Mouse (Mus musculus) myocyte (in vitro differentiated cells): ENCODE measurements at regions not wholly inside any gene's neighbourhood (a gene's known extent, or its start where the extent isn't known, plus 50 kb on each side); places are given as distances from the start of the nearest gene placed in this dataset.
A peak's percentile ranks its signal among the peaks of the same experiment; 100 is the strongest.

ENCODE experiments used
- H3K27me3 ChIP-seq: one replicate; pipeline ENCODE4 v1.6.1; 2011; ENCODE audit not compliant: control insufficient read depth, insufficient read depth, insufficient read length
- H3K36me3 ChIP-seq: one replicate; pipeline ENCODE4 v1.6.1; 2011; ENCODE audit not compliant: control insufficient read depth, insufficient read depth
- H3K4me2 ChIP-seq: one replicate; pipeline ENCODE4 v1.6.1; 2011; ENCODE audit warnings: low read depth, control low read depth
- H3K4me3 ChIP-seq: one replicate; pipeline ENCODE4 v1.5.1; 2011; ENCODE audit warnings: mild to moderate bottlenecking, control low read depth, moderate library complexity
- H3K79me2 ChIP-seq: one replicate; pipeline ENCODE4 v1.6.1; 2011; ENCODE audit not compliant: control insufficient read depth, insufficient read depth
- H3ac ChIP-seq: one replicate; pipeline ENCODE4 v1.6.1; 2011; ENCODE audit not compliant: control insufficient read depth, insufficient read length
- CEBPB ChIP-seq: IDR thresholded peaks from 2 replicates; pipeline ENCODE4 v1.6.1; 2011; ENCODE audit warnings: mild to moderate bottlenecking, moderate library complexity; ENCODE audit not compliant: poor library complexity, insufficient read depth, severe bottlenecking
- E2F4 ChIP-seq: IDR thresholded peaks from one replicate; pipeline ENCODE4 v1.6.1; 2011; ENCODE audit warnings: mild to moderate bottlenecking, control low read depth, moderate library complexity; ENCODE audit not compliant: insufficient read depth
- MAX ChIP-seq: IDR thresholded peaks from one replicate; pipeline ENCODE4 v1.6.1; 2011; ENCODE audit warnings: low read depth, mild to moderate bottlenecking, control low read depth
- MYOD1 ChIP-seq, 3 experiments: IDR thresholded peaks; one replicate each; pipeline ENCODE4 v1.6.1; 2011; ENCODE audit warnings: control low read depth in 2 of 3, low read depth in 2 of 3, mild to moderate bottlenecking in 2 of 3, moderate library complexity in 1 of 3; ENCODE audit not compliant: insufficient read length in 2 of 3, control insufficient read depth in 1 of 3
- MYOG ChIP-seq, 3 experiments: IDR thresholded peaks; one replicate each; pipeline ENCODE4 v1.6.1; 2011; ENCODE audit warnings: control low read depth in 2 of 3, low read depth in 2 of 3, mild to moderate bottlenecking in 2 of 3; ENCODE audit not compliant: insufficient read length in 2 of 3, control insufficient read depth in 1 of 3, insufficient read depth in 1 of 3
- POLR2A ChIP-seq: IDR thresholded peaks from one replicate; pipeline ENCODE4 v1.6.1; 2011; ENCODE audit warnings: low read depth, mild to moderate bottlenecking, control low read depth, moderate library complexity; ENCODE audit not compliant: insufficient read length
- POLR2AphosphoS2 ChIP-seq: IDR thresholded peaks from one replicate; pipeline ENCODE4 v1.6.1; 2011; ENCODE audit warnings: low read depth, control low read depth; ENCODE audit not compliant: insufficient read length
- REST ChIP-seq: IDR thresholded peaks from one replicate; pipeline ENCODE4 v1.6.1; 2011; ENCODE audit warnings: mild to moderate bottlenecking, control low read depth, moderate library complexity; ENCODE audit not compliant: insufficient read depth, insufficient read length
- SRF ChIP-seq: IDR thresholded peaks from one replicate; pipeline ENCODE4 v1.6.1; 2011; ENCODE audit warnings: low read depth; ENCODE audit not compliant: control insufficient read depth, insufficient read length
- TCF12 ChIP-seq: IDR thresholded peaks from one replicate; pipeline ENCODE4 v1.6.1; 2011; ENCODE audit warnings: mild to moderate bottlenecking, control low read depth; ENCODE audit not compliant: poor library complexity, insufficient read depth, severe bottlenecking
- TCF3 ChIP-seq: IDR thresholded peaks from one replicate; pipeline ENCODE4 v1.6.1; 2011; ENCODE audit warnings: low read depth, control low read depth; ENCODE audit not compliant: insufficient read length
- USF1 ChIP-seq: IDR thresholded peaks from one replicate; pipeline ENCODE4 v1.6.1; 2011; ENCODE audit warnings: low read depth, mild to moderate bottlenecking, control low read depth, moderate library complexity

DNA sequence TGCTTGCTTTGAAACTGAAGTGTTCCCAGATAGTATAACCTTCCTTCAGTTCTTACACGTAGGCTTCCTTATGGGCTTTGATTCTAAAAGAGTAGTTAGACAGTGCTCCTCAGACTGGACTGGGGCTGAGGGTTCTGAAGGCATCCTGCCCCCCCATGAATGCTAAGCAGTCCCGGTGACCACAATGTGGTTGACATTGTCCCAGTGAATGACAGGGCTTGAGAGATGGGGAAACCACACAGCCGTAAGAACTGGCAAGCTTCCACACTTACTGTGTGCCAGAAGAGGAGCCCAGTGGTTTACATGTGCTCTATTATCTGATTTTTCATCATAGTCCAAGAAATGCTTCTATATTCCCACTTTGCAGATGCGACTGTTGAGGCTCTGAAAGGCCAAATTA lies 101.8 kb downstream of the Gm5426 start:
- TF ChIP-seq POLR2A (no peak), USF1 (no peak), CEBPB (0 out of 2 replicates have a peak, but pooled peaks have one; percentile 41), REST (no peak), E2F4 (no peak), MAX (no peak), MYOG (IDR thresholded peaks at IDR 0.05; ENCODE audit: control insufficient read depth in 1 of 3, insufficient read depth in 1 of 3, insufficient read length in 2 of 3, low read depth in 2 of 3) (peak in 1 of 3 experiments; percentile 71), SRF (no peak), TCF3 (peak; percentile 49), POLR2AphosphoS2 (no peak), MYOD1 (IDR thresholded peaks at IDR 0.05; ENCODE audit: control insufficient read depth in 1 of 3, insufficient read length in 2 of 3, low read depth in 2 of 3) (peak in 1 of 3 experiments; percentile 59), TCF12 (peak; percentile 56)

DNA sequence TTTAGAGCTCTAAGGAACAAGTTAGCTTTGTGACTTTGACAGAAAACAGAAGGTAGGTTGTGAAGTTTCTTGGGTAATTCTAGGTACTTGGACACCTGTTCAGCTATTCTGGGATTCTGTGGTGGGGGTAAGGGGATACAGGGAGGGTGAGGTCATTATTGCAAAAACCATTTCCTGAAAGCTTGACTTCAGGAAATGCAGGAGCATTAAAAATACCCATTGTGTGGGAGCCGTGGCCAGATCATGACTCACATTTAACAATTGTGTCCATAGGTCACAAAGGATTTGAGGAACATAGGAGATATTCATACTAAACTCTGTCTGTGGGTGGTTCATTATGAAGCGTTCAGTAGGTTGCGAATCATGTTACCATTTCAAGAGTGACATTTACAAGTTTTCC lies 102.4 kb downstream of the Gm5426 start:
- H3K36me3 ChIP-seq: no peaks in the 10 kb centered on the region
- peak overlapping the region; percentile 46 for H3K4me2 ChIP-seq
- no peak overlapping the region for H3K4me3 ChIP-seq
- H3K79me2 ChIP-seq: no peaks in the 10 kb centered on the region
- TF ChIP-seq SRF (no peak), MYOD1 (IDR thresholded peaks at IDR 0.05; ENCODE audit: control insufficient read depth in 1 of 3, insufficient read length in 2 of 3, low read depth in 2 of 3) (peak in 2 of 3 experiments; percentile 59), POLR2A (no peak), CEBPB (peak; percentile 90), MAX (no peak), POLR2AphosphoS2 (no peak), TCF12 (peak; percentile 65), TCF3 (no peak), MYOG (IDR thresholded peaks at IDR 0.05; ENCODE audit: control insufficient read depth in 1 of 3, insufficient read depth in 1 of 3, insufficient read length in 2 of 3, low read depth in 2 of 3) (no peak)
- no peaks in the 10 kb centered on the region for H3K27me3 ChIP-seq
- H3ac ChIP-seq: no peak overlapping the region

More for the DNA sequence above, 101.8 kb downstream of the Gm5426 start:
- H3K27me3 ChIP-seq: no peaks in the 10 kb centered on the region
- no peak overlapping the region for H3ac ChIP-seq
- no peak overlapping the region for H3K4me3 ChIP-seq
- peak overlapping the region; percentile 77 for H3K4me2 ChIP-seq
- no peaks in the 10 kb centered on the region for H3K36me3 ChIP-seq
- H3K79me2 ChIP-seq: no peaks in the 10 kb centered on the region

DNA sequence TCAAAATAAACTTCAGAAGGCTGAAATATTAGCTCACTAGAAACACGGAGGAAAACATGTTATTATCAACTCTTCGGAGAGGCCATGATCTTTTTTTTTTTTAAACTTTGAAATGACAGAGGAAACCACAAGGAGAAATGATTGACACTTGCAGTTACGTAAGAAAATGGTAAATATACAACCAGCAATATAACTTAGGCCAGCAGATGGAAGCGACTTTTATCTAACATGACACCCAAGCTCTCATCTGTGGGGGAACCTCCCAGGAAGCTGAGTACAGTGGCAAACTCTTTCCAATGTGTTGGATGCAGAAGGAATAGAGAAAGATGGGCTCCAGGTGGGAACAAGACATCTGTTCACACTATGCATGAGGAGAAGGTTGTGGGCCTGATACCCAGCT lies 104.2 kb downstream of the Gm5426 start:
- no peak for TF ChIP-seq E2F4
- TF ChIP-seq MYOG (IDR thresholded peaks at IDR 0.05; ENCODE audit: control insufficient read depth in 1 of 3, insufficient read depth in 1 of 3, insufficient read length in 2 of 3, low read depth in 2 of 3): no peak
- no peak for TF ChIP-seq SRF
- no peak for TF ChIP-seq MAX
- TF ChIP-seq TCF12: no peak
- TF ChIP-seq MYOD1 (IDR thresholded peaks at IDR 0.05; ENCODE audit: control insufficient read depth in 1 of 3, insufficient read length in 2 of 3, low read depth in 2 of 3): no peak
- TF ChIP-seq REST: no peak
- no peak for TF ChIP-seq CEBPB
- TF ChIP-seq POLR2AphosphoS2: no peak
- no peak for TF ChIP-seq TCF3
- no peak for TF ChIP-seq POLR2A
- no peak for TF ChIP-seq USF1
- no peaks in the 10 kb centered on the region for H3K79me2 ChIP-seq
- H3ac ChIP-seq: no peak overlapping the region
- H3K27me3 ChIP-seq: no peaks in the 10 kb centered on the region
- no peaks in the 10 kb centered on the region for H3K36me3 ChIP-seq
- no peak overlapping the region for H3K4me3 ChIP-seq
- H3K4me2 ChIP-seq: no peak overlapping the region

DNA sequence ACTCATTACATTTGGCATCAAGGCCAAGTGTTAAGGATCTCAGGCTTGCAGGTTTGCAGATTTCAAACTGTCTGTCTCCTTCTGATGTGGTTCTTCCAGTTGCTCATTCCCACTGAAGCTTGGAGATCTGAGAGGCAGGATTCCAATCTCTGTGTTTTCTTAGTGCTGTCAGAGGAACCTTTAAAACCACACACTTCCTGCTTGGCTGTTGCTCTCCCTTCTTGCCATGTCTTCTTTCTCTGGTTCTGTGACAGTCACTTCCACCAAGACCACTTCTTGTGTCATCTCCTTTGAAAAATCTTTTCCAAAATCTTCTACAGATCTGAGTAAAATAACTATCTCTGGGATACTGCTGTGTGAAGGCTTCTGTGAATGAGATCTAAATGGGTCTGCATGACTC lies 117.3 kb downstream of the Gm5426 start:
- no peak for TF ChIP-seq TCF3
- no peak for TF ChIP-seq REST
- no peak for TF ChIP-seq TCF12
- no peak for TF ChIP-seq CEBPB
- no peaks in the 10 kb centered on the region for H3K27me3 ChIP-seq

DNA sequence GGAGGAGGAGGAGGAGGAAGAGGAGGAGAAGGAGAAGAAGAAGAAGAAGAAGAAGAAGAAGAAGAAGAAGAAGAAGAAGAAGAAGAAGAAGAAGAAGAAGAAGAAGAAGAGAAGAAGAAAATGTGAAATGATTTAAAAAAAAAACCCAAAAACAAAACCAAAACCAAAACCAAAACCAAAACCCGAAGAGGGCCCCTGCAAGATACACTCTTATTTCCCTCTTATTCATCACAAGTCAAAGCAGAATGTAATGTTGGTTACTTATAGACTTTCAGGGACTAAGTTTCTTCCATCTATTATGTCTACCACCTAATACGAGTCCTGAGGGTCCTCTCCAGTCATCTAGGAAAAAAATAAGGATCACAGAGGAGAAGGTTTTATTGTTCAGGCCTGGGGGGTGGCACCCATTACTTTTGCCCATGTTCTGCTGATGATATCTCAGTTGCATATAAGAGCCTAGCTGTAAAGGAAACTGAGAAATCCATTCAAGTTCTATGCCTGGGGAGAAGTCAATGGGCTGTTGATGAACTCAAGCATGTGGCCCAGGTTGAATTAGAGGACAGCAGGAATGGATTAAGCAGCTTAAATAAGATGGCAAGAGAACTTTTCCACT lies 118.0 kb downstream of the Gm5426 start:
- no peaks in the 10 kb centered on the region for H3K79me2 ChIP-seq
- H3K27me3 ChIP-seq: no peaks in the 10 kb centered on the region
- TF ChIP-seq REST (no peak), POLR2AphosphoS2 (no peak), SRF (no peak), E2F4 (no peak), MAX (no peak), TCF12 (no peak), POLR2A (no peak), MYOG (IDR thresholded peaks at IDR 0.05; ENCODE audit: control insufficient read depth in 1 of 3, insufficient read depth in 1 of 3, insufficient read length in 2 of 3, low read depth in 2 of 3) (no peak), MYOD1 (IDR thresholded peaks at IDR 0.05; ENCODE audit: control insufficient read depth in 1 of 3, insufficient read length in 2 of 3, low read depth in 2 of 3) (no peak), TCF3 (no peak), USF1 (no peak), CEBPB (no peak)
- no peak overlapping the region for H3K4me3 ChIP-seq
- no peaks in the 10 kb centered on the region for H3K36me3 ChIP-seq
- no peak overlapping the region for H3ac ChIP-seq
- no peak overlapping the region for H3K4me2 ChIP-seq

More for the DNA sequence above, 117.3 kb downstream of the Gm5426 start:
- Histone ChIP-seq H3K4me3 (no peak overlapping the region), H3K36me3 (no peaks in the 10 kb centered on the region), H3K79me2 (no peaks in the 10 kb centered on the region), H3K4me2 (no peak overlapping the region), H3ac (no peak overlapping the region)
